Mouse (Mus musculus) kidney, postnatal 14 days (tissue): ENCODE results near the gene Fbxl14.
A peak's percentile ranks its signal among the peaks of the same experiment; 100 is the strongest.

ENCODE experiments used
- DNase-seq: peaks from one replicate; pipeline ENCODE4 v3.0.0; 2022; ENCODE audit warnings: mixed read lengths

The Fbxl14 gene

DNA sequence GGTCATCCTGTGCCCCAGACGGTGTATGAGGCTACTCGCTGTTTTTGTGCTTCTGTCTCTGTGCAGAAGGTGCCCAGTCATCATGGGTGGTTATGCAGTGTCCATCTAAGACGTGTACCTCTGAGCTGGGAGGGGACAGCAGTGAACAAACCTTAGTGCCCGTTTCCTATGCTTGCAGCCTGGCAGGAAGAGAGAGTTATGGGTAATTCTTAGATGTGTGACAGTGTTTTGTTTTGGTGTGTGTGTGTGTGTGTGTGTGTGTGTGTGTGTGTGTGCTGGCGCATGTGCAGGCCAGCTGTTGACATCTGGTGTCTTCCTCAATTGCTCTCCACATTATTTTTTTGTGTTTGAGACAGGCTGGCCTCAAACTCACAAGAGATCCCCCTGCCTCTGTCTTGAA, 20.6 kb downstream of the Fbxl14 start:
- DNase-seq = no peak

DNA sequence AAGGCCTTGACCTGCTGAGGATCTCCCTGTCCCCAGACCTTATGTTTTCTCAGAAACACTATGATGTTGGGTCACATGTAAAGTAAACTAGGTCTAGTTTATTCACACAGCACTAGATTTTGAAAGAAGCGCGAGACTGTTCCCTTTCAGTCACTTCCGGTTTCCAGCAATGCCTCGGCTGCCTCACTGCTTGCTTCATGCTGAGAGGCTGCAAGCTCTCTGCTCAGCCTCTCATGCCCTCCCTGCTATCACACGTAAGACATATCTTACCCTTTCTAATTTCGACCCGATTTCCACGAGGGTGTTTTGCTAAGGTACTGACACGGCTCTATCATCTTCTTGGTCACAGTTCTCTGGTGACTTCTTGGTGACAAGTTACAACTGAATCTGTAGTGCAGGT, 22.6 kb downstream of the Fbxl14 start:
- DNase-seq = no peak

DNA sequence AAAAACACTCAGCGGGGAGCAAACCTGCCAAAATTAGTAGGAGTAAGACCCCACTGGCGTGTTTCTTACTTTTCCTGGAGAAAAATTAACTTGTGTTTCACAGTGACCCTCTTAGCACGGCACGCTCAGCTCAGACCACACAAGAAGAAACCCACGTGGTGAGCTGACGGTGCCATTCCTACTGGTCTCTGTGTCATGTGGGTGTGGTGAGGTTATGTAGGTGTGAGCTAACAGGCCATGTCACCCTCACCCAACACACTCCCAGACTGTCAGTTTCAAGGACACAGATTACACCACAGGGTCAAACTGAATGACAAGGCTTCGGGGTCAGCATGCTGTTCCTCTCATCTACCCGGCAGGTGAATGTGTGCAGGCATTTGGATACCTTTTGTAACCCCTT, 25.3 kb downstream of the Fbxl14 start:
- no peak for DNase-seq

DNA sequence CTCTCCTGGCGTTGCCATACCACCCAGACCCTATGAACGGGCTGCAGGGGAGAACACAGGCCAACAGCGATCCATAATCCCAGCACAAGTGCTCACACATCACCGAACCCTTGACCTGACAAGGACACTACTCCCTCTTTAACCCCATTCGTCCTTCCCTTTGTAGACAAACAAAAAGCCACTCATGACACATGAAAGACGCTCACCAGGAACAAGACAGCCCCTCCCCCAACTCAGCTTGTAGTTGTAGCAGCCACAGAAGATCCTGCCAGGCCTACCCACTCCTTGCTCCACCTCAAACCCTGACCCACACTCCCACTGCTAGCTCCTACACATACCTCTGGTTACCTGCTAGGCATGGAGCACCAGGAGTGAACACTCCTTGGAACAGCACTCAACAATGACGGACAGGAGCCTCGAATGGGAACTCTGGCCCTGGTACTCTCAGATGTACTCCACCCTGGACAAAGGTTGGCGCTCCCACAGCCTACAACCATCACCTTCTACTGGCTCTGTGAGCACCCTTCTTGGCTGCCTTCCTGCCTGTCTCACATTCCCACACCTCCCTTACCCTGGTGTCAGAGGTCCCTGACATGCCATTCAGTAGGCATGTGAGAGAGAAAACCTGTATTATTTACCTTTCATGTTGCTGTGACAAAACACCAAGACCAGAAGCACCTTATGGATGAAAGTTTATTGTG, 26.2 kb downstream of the Fbxl14 start:
- DNase-seq = no peak

DNA sequence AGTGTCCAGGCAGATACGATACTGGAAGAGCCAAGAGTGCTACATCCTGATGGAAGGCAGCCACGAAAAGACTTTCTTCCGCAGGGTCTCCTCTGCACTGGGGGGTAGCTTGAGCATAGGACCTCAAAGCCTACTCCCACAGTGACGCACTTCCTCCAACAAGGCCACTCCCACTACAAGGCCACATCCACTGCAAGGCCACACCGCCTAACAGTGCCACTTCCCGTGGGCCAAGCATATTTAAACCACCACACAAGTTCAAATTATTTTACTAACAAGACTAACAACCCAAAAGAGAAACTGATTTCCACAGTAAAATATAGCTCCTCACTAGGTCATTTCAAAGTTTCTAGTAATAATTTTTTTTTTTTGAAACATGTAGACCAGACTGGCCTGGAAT, 28.8 kb downstream of the Fbxl14 start:
- DNase-seq = no peak

DNA sequence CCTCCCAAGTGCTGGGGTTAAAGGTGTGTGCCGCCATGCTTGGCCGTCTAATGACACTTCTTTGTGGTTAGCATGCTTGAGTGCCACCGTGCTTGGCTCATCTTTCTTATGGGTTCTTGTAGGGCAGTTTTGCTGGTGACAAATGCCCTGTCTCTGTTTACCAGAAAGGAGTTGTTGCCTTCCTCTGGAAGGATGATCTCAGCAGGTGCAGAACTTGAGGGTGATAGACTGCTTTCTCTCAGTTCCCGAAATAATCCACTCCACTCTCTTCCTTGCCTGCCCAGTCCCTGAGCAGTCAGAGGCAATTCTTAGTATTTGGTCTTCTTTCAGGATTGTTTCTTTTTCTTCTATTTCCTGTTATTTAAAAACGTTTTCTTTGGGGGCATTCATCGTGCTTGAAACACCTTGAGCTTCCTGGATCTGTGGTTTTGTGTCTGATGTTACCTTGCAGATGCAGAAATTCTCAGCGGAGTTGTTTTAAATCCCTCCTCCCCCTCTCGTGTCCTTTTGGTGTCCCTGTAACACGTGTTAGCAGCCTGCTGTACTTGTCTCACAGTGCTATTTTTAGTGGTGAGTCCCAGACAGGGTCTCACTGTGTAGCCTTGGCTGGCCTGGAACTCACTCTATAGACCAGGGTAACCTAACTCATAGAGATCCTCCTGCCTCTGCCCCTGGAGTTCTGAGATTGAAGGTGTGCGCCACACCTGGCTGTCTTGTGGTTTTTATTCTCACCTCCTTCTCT, 29.3 kb downstream of the Fbxl14 start:
- no peak for DNase-seq

DNA sequence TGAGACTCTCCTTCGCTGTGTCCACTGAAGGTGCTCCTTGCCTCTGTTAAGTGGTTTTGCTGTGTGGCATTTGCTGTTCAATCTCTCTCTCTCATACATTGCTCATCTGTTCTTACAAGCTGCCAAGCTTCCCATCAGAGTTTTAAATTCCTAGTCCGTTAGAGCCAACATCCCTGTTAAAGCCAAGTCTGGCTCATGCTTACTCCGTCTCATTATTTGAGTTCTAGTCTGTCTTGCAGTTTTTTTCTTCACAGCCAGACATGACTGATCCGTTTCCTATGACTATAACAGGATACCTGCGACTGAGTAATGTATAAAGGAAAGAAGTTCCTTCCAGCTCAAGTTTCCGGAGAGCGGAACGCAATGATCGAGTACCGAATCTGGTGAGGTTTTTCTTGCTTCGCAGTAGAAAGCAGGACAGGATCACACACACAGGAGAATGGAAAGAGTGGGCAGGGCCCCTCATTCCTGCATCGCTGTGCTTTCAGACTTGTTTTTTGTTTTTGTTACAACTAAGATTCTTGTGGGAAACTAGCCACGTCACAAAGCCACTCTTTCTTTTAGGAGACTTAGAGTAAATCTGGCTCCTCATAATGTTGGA, 30.1 kb downstream of the Fbxl14 start:
- no peak for DNase-seq

DNA sequence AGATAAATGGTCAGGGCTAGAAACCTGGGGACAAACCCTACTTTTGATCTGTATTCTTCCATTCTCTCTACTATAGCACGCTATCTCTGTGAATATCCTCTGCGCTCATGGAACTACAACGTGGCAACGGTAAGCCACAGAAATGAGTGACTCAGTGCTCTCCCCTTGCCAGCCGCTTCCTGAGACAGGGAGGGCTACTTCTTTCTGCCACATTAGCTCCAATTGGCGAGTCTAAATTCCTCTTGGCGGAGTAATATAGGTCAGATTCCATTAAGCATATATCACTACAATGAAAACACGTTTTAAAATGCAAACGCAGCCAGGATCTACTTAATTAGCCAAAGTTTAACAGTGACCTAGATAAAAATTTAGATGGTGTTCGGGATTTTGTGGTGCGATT, 33.2 kb downstream of the Fbxl14 start:
- DNase-seq = no peak

DNA sequence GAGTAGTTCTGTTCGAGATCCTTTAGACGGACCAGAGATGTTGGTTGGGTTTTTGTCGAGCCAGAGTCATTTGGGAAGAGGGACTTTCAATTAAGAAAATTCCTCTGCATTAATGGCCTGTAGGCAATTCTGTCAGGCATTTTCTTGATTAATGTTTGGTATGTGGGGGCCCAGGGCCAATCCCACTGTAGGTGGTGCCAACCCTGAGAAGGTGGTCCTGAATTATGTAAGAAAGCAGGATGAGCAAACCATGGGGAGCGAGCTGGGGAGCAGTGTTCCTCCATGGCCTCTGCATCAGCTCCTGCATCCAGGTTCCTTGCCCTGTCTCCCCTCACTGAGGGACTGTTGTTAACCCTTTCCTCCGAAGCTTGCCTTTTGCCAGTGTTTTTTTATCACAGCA, 34.0 kb downstream of the Fbxl14 start:
- no peak for DNase-seq

DNA sequence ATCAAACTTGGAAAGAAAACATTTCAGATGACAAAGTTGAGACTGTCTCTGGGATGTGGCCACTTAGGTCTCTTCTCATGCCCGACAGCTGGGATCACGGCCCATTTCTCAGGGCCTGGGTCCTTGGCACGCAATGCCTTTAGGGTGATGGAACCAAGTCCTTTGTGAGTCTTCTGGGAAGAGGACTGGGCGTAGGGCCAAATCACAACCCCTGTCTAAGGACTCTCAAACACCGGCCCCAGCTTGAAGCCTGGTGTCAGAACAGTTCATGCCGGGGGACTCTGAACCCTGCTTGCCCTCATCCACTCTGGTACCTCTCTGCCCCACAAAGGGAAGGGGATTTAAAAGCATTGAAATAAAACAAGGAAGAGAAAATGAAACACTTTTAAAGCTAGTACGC, 34.6 kb downstream of the Fbxl14 start:
- peak; percentile 24 for DNase-seq

DNA sequence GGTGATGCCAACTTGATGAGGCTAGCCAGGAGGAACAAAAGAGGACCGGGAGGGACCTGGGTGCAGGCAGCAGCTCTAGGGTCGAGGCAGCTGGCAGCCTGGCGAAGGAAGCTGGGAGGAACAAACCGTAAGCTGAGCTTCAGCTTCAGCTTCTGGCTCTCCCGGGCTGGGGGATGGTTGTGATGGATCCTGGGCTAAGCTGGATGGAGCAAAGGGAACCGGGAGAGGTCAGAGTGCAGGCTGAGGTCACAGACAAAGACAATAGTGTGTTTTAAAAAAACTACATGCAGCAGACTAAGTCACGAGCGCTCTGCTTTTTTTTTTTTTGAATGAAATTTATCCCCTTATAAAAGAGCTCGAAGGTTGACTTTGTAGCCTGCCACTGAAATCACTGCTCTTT, 41.3 kb downstream of the Fbxl14 start:
- no peak for DNase-seq

DNA sequence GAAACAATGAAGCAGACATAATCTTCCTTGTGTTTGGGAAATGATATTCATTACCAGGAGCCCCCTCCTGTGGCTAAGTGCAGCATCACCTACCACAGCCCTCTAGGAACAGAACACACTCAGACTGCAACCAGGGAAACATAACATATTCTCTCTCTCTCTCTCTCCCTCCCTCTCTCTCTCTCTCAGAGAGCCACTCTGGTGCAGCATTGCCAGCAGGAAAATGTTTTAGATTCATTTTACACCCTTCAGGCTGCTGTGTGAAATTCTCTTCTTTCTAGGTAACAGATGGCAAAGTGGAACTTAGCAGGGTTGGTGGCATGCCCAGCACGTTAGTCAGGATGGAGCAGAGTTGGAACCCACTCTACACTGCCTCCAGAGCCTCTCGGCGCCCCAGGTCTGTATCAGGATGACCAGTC, 42.0 kb downstream of the Fbxl14 start:
- DNase-seq = no peak

DNA sequence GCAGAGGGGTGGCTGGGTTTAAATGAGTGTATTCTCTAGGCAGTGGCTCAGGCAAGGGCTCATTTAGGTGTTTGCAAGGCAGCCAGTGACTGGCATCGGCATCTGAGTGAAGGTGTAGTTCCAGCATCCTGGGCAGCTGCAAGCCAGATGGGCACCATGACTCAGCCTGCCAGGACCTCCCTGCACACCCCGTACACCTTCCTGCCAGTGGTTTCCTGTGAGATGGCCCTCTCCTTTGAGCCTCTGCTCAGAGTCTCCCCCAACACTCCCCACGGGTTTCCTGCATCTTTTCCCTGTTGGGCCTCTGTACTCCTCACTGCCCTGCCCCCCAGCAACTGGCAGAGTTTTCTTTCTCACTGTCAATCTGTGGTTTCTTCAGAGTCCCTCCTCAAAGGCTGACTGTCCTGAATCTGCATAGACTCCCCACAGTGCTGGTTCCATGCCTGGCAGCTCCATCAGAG, 42.5 kb downstream of the Fbxl14 start:
- no peak for DNase-seq

DNA sequence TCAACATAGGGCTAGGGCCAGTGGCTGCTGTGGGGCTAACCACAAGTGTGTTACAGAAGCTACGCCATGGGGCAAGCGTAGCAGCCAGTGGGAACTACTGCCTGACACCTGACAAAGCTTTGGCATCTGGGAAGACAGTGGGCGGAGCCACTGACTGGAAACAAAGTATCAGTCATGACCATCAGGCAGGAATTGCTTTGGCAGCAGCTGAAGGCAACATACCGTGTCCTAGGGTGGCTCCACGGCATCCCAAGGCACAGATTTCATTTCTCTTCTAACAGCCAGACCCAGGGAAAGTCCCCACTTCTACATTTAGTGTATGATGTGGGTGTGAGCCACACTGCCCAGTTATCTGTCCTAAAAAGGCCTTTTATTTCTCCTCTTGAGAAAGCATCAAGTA, 47.0 kb downstream of the Fbxl14 start:
- DNase-seq = no peak

DNA sequence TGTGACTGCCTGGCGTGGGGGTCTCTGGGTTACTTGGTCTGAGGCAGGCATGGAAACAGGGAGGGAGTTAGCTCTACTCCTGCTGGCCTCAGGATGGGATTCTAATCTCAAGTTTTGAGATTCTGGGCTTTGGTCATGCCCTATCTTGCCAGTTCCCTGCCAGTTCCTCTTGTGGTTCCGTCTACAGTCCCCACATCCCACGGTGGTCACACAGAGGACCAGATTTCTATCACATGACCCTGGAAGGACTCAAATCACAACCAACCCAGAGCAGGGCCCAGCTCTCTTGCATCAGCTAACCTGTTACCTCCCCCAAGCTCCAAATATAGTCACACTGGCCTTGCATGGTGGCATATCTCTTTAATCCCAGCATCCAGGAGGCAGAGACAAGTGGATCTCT, 50.2 kb downstream of the Fbxl14 start:
- no peak for DNase-seq
